Mouse (Mus musculus): ENCODE data around the gene Atxn7l3. TPM values are rescaled to one million over a fixed set of nuclear protein-coding genes. Genes with fewer than 3 reads are reported as not detected.
"Not testable (repeated sequence)": the region's sequence is repeated elsewhere in the genome, so short reads cannot be mapped to it uniquely, and the experiment has no call there.

Gene Atxn7l3
- polyA plus RNA-seq, 1 experiment from 2014 or later, result 30.1 TPM

DNA sequence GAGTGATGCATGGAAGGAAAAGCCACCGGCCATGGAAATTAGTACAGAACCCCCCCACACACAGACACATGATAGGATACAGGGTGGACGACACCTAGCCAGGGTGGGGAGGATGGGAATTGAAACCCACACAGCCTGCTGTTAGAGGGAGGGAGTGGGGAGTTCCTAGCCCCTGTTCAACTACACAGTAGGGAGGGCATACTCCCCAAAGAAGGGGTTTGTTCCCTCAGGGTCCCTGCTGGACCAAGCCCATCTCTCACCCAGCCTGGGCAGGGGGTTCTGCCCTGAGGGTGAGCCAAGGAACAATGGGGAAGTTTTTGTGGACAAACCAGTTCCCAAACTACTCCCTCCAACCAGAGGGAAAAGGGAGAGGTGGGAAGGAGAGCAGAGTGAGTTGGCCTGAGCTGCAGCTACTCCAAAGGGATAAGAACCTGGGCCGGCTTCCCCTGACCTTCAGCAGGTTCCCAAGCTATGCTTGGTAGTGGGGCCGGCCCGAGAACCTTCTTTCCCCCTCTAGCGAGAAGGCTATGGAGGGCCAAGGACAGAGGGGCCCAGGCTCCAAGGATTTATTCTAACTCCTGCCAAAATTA lies 6.8 kb downstream of the Atxn7l3 start:
- Histone ChIP-seq H3K9me3 (no peaks in the 10 kb centered on the region), H3K4me2 (replicated peaks) (no peak overlapping the region), H3K4me1 (replicated peaks) (peaks cover 45% of the 10 kb centered on the region), H3K27ac (peak overlapping the region; percentile 19; the same call in 1 of the 2 replicates), H3K4me3 (replicated peaks) (no peak overlapping the region), H3K36me3 (peaks cover 72% of the 10 kb centered on the region), H3K27me3 (no peaks in the 10 kb centered on the region), H3K9ac (replicated peaks) (peak overlapping the region; percentile 16; the same call in 1 of the 2 replicates)
- ATAC-seq, result no peak
- 57% methylated on average over 6 of the region's 6 CpGs for WGBS

DNA sequence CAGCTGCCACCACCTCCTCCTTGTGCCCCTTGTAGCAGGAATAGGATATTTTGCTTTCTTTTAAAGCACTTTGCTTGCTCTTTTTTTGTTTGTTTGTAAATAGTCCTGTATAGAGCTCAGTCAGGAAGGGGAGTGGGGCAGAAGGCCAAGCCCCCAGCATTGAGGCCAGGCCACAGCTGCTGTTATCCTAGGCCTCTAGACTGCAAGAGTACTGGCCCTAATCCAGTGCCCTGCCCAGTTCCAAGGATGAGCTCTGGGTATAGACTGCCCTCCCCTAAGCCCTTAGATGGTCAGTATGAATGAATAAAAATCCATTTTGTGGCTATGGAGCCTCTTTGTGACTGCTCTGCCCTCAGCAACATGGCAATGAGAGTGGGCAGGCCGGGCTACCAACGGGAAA lies 7.5 kb downstream of the Atxn7l3 start:
- H3K9me3 ChIP-seq, result no peaks in the 10 kb centered on the region
- H3K27ac ChIP-seq, result peak overlapping the region; percentile 19; the same call in 1 of the 2 replicates
- no peak for ATAC-seq
- H3K27me3 ChIP-seq, result no peaks in the 10 kb centered on the region
- no peak overlapping the region for H3K9ac ChIP-seq (replicated peaks)
- H3K4me1 ChIP-seq (replicated peaks), result peaks cover 38% of the 10 kb centered on the region
- H3K4me3 ChIP-seq (replicated peaks), result no peak overlapping the region
- no peak overlapping the region for H3K4me2 ChIP-seq (replicated peaks)
- peaks cover 67% of the 10 kb centered on the region for H3K36me3 ChIP-seq
- WGBS, result 80% methylated on average over 2 of the region's 2 CpGs

DNA sequence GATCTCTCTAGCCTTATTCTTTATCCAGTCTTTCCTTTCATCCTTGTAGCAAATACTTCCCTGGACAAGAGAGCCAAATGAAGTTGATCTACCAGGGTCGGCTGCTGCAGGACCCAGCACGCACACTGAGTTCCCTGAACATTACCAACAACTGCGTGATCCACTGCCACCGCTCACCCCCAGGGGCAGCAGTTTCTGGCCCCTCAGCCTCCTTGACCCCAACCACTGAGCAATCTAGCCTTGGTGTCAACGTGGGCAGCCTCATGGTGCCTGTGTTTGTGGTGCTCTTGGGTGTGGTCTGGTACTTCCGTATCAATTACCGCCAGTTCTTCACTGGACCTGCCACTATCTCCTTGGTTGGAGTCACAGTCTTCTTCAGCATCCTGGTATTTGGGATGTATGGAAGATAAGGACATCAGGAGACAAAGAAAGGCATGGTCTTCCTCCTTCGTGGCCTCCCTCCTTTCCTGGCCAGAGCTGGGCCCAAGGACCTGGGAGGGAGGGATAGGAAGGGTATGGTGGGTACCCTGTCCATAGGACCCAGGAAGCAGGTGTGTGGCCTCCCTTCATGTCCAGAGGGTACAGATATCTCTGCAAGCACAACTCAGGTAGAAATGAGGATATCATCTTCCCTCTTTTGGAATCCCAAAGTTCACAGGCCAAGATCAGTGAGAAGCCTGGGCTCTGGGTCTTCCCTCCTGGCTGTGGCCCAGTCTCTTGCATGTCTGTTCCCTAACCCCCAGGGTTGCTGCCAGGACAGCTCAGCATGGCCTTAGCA lies 8.2 kb downstream of the Atxn7l3 start:
- H3K9ac ChIP-seq (replicated peaks), result no peak overlapping the region
- H3K27ac ChIP-seq, result no peak overlapping the region

DNA sequence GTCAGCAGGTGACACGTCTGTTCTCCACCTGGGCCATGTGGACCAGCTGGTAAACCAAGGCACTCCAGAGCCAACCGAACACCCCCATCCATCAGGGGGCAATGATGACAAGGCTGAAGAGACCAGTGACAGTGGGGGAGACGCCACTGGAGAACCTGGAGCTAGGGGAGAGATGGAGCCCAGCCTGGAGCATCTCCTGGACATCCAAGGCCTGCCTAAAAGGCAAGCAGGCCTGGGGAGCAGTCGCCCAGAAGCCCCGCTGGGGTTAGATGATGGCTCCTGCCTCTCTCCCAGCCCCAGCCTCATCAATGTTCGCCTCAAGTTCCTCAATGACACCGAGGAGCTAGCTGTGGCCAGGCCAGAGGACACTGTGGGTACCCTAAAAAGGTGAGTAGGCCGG lies 8.9 kb downstream of the Atxn7l3 start:
- peak overlapping the region; percentile 32; the same call in 1 of the 2 replicates for H3K9ac ChIP-seq (replicated peaks)
- 88% methylated on average over 8 of the region's 8 CpGs for WGBS

More for the DNA sequence above, 8.2 kb downstream of the Atxn7l3 start:
- H3K4me1 ChIP-seq (replicated peaks), result peaks cover 35% of the 10 kb centered on the region
- H3K4me2 ChIP-seq (replicated peaks), result no peak overlapping the region
- H3K9me3 ChIP-seq, result no peaks in the 10 kb centered on the region
- WGBS, result 89% methylated on average over 8 of the region's 8 CpGs
- no peak for ATAC-seq
- H3K36me3 ChIP-seq, result peaks cover 61% of the 10 kb centered on the region
- no peaks in the 10 kb centered on the region for H3K27me3 ChIP-seq
- no peak overlapping the region for H3K4me3 ChIP-seq (replicated peaks)

DNA sequence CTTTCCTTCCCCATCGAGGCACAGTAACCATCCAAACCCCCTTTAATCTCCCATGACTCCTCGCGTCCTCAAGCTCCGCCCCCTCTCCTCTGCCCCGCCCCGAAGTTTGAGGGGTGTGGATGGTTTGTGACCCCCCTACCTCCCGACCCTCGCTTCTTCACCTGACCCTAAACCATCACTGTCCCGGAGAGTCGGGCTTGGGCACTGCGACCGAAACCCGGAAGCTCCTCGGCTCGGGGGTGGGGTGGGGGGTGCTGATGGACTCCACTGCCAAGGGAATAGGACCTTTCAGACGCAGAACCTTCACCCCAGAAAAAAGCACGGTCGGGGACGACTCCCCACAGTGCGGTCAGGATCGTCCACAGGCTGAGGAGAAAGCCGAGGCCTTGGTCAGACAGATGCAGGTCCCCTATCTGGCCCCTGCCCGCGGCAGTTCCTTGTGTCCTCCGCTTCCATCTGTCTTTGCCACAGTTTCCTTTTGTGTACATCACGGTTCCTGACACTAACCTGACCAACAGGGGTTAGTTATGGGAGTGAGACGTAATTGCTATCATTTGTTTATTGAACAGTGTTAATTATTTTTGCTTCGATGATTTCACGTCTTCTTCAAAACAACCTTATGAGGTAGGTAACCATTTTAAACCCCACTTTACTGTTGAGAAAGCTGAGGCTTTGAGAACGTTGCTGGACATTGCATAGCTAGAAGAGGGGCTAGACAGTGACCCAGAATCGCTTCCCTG lies 11.2 kb downstream of the Atxn7l3 start:
- Histone ChIP-seq H3K4me2 (replicated peaks) (peak overlapping the region; percentile 83), H3K9me3 (no peaks in the 10 kb centered on the region), H3K27me3 (no peaks in the 10 kb centered on the region), H3K4me1 (replicated peaks) (peaks cover 32% of the 10 kb centered on the region), H3K4me3 (replicated peaks) (peak overlapping the region; percentile 74), H3K27ac (peak overlapping the region; percentile 85), H3K9ac (replicated peaks) (peak overlapping the region; percentile 87), H3K36me3 (peaks cover 31% of the 10 kb centered on the region)
- WGBS, result 6% methylated on average over 31 of the region's 31 CpGs
- ATAC-seq, result peak; percentile 69

More for the DNA sequence above, 8.9 kb downstream of the Atxn7l3 start:
- Histone ChIP-seq H3K4me3 (replicated peaks) (no peak overlapping the region), H3K9me3 (no peaks in the 10 kb centered on the region), H3K4me2 (replicated peaks) (no peak overlapping the region), H3K36me3 (peaks cover 53% of the 10 kb centered on the region), H3K27ac (no peak overlapping the region), H3K27me3 (no peaks in the 10 kb centered on the region), H3K4me1 (replicated peaks) (peaks cover 35% of the 10 kb centered on the region)
- ATAC-seq, result no peak

DNA sequence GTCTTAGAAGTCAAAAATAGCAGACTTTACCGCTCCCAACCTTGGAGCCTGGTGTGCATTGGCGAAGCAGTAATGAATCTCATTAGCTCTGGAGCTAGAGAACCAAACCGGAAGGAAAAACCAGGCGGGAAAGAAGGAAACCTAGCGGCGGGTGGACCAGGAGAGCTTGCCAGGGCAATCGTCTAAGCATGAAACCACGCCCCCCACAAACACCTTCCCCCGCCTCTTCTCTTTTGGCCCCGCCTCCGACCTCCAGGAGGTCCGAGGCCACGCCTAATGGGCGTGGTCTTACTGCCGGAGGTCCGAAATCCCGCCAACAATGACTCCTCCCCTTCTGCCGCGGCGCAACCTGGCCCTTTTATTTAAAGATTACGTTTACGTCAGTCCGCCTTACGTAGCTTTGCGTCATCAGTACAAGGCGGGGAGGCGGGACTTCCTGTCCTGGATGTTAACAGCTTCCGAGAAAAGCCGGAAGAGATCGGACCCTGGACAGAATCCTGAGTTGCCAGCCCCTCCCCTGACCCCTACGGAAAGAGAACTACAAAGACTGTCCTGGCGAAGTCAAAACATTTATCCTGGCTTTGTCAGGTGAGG lies 11.8 kb downstream of the Atxn7l3 start, which contains the start of gene Tmub2:
Tmub2 (plus strand) TSS at position 431 of the 594 bp plus-strand sequence.
- peaks cover 26% of the 10 kb centered on the region for H3K36me3 ChIP-seq
- under 1% methylated on average over 32 of the region's 32 CpGs for WGBS

DNA sequence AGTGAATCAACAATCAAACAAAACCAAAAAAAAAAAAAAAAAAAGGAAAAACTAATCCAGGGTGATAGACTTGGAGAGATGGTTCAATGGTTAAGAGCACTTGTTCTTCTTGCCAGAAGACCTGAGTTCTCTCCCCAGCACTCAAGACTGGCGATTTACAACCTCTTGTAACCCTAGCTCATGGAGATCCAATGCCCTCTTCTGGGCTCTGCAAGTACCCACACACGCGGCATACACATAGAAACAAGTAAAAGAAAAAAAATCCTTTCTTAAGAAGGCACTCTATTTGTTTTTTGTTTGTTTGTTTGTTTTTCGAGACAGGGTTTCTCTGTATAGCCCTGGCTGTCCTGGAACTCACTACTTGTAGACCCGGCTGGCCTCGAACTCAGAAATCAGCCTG lies 12.5 kb downstream of the Atxn7l3 start:
- Histone ChIP-seq H3K36me3 (peaks cover 19% of the 10 kb centered on the region), H3K27ac (peak overlapping the region; percentile 85), H3K4me2 (replicated peaks) (peak overlapping the region; percentile 83), H3K9ac (replicated peaks) (no peak overlapping the region), H3K9me3 (no peaks in the 10 kb centered on the region), H3K4me1 (replicated peaks) (peaks cover 26% of the 10 kb centered on the region), H3K27me3 (no peaks in the 10 kb centered on the region), H3K4me3 (replicated peaks) (peak overlapping the region; percentile 74)
- ATAC-seq, result 0 out of 2 replicates have a peak, but pooled peaks have one; percentile 25
- WGBS, result 90% methylated on average over 6 of the region's 6 CpGs

More for the DNA sequence above, 11.8 kb downstream of the Atxn7l3 start, which contains the start of gene Tmub2:
- peak; percentile 89 for ATAC-seq
- Histone ChIP-seq H3K27ac (peak within 1 kb of the TSS; percentile 85), H3K4me1 (replicated peaks) (peaks cover 32% of the 10 kb centered on the region), H3K27me3 (no peaks in the 10 kb centered on the region), H3K9ac (replicated peaks) (peak within 1 kb of the TSS; percentile 87), H3K4me3 (replicated peaks) (peak within 1 kb of the TSS; percentile 74), H3K4me2 (replicated peaks) (peak within 1 kb of the TSS; percentile 83), H3K9me3 (no peaks in the 10 kb centered on the region)

DNA sequence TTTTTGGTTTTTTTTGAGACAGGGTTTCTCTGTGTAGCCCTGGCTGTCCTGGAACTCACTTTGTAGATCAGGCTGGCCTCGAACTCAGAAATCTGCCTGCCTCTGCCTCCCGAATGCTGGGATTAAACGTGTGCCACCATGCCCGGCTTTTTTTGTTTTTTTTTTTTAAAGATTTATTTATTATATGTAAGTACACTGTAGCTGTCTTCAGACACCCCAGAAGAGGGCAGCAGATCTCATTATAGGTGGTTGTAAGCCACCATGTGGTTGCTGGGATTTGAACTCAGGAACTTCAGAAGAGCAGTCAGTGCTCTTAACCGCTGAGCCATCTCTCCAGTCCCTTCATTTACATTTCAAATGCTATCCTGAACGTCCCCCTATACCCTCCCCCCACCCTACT lies 16.2 kb downstream of the Atxn7l3 start:
- H3K36me3 ChIP-seq; ATAC-seq; H3K4me2 ChIP-seq (replicated peaks); H3K4me3 ChIP-seq (replicated peaks); H3K9me3 ChIP-seq; H3K9ac ChIP-seq (replicated peaks); H3K27ac ChIP-seq: not testable (repeated sequence)
- WGBS, result 69% methylated on average over 6 of the region's 6 CpGs
- Histone ChIP-seq H3K27me3 (peaks cover 20% of the 10 kb centered on the region), H3K4me1 (replicated peaks) (peaks cover 12% of the 10 kb centered on the region)

DNA sequence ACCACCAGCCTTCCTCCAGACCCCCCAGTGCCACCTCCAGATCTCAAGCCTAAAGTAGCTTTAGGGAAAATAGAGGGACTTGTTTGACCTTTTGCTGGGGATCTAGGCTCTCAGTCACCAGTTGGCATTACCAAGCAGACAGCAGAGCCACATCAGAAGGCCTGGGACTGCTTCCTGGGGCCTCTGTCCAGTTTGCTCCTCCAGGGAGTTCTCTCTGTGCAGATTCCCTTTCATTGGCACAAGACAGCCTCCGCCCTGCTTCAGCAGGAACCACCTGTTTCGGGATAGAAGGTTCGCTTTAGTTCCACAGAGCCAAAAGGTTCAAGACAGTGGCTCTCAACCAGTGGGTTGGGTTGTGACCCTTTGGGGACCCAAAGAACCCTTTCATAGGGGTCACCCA lies 16.8 kb downstream of the Atxn7l3 start:
- Histone ChIP-seq H3K9ac (replicated peaks) (no peak overlapping the region), H3K4me2 (replicated peaks) (no peak overlapping the region), H3K36me3 (no peaks in the 10 kb centered on the region), H3K4me1 (replicated peaks) (peaks cover 11% of the 10 kb centered on the region), H3K9me3 (no peaks in the 10 kb centered on the region), H3K27me3 (peaks cover 23% of the 10 kb centered on the region), H3K4me3 (replicated peaks) (no peak overlapping the region), H3K27ac (no peak overlapping the region)
- no peak for ATAC-seq
- WGBS, result 92% methylated on average over 3 of the region's 3 CpGs

DNA sequence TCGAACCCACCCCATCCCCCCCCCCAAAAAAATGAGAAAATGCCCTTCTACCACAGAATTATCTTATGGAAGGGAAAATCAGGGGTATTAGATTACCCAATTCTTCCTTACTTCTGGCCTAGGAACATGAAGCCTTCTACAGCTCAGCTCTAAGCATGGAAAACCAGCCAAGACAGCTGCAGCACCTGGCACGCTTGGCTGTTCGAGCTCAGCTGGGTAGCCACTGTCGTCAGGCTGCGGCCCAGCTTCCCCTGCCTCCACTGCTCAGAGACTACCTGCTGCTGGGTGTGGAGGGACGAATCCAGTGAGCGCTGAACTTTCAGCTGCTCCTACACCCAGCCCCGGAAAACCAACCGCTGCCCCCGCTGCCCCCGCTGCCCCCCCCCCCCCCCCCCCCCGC lies 18.7 kb downstream of the Atxn7l3 start:
- H3K9me3 ChIP-seq, result no peaks in the 10 kb centered on the region
- H3K27ac ChIP-seq, result no peak overlapping the region
- 57% methylated on average over 7 of the region's 12 CpGs for WGBS
- no peak overlapping the region for H3K9ac ChIP-seq (replicated peaks)
- peaks cover 11% of the 10 kb centered on the region for H3K4me1 ChIP-seq (replicated peaks)
- H3K27me3 ChIP-seq, result peaks cover 23% of the 10 kb centered on the region
- H3K4me2 ChIP-seq (replicated peaks), result no peak overlapping the region
- no peak for ATAC-seq
- no peak overlapping the region for H3K4me3 ChIP-seq (replicated peaks)
- no peaks in the 10 kb centered on the region for H3K36me3 ChIP-seq

DNA sequence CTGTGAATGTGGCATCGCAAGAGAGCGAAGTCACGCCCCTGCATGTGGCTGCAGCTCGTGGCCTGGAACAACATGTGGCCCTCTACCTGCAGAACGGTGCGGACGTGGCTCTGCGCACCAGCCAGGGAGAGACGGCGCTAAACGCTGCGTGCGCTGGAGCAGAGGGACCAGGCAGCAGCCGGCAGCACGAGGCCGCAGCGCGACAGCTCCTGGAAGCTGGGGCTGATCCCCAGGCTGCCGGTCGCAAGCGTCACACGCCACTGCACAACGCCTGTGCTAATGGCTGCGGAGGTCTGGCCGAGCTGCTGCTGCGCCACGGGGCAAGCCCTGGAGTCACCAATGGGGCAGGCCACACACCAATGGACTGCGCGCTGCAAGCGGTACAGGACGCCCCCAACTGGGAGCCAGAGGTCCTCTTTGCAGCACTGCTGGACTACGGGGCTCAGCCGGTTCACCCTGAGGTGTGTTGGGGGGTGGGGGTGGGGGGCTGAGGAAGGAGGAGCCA lies 20.0 kb downstream of the Atxn7l3 start:
- Histone ChIP-seq H3K27ac (0 out of 2 replicates have a peak overlapping the region, but pooled peaks have one; percentile 5), H3K4me3 (replicated peaks) (peak overlapping the region; percentile 36), H3K27me3 (peaks cover 23% of the 10 kb centered on the region), H3K36me3 (no peaks in the 10 kb centered on the region), H3K4me2 (replicated peaks) (peak overlapping the region; percentile 80), H3K4me1 (replicated peaks) (peaks cover 11% of the 10 kb centered on the region), H3K9me3 (no peaks in the 10 kb centered on the region), H3K9ac (replicated peaks) (peak overlapping the region; percentile 67)
- WGBS, result under 1% methylated on average over 33 of the region's 33 CpGs
- peak; percentile 79 for ATAC-seq

All from midbrain, embryonic 13.5 days (tissue).